Mouse (Mus musculus) monocyte, adult 5-6 weeks (primary cell): ENCODE measurements around the gene Vmn1r38. TPM values are rescaled to one million over a fixed set of nuclear protein-coding genes. Genes with fewer than 3 reads are reported as not detected.
"Not testable (repeated sequence)": the region's sequence is repeated elsewhere in the genome, so short reads cannot be mapped to it uniquely, and the experiment has no call there.

ENCODE experiments used
- ATAC-seq: fragments of 153-309, 156-312 bp; replicated peaks from 2 replicates; pipeline ENCODE4 v1.8.0; 2017; ENCODE audit warnings: mild to moderate bottlenecking; ENCODE audit not compliant: low TSS enrichment, insufficient number of reproducible peaks, severe bottlenecking, poor library complexity, low FRiP score
- total RNA-seq: library from RNA; stranded (forward); fragments of 200-1000, 200-491, 200-594 nt; gene quantifications from 3 replicates; pipeline ENCODE4 v1.2.3, GENCODE M21; 2017

Gene Vmn1r38
- total RNA-seq: not detected in 3 replicates

DNA sequence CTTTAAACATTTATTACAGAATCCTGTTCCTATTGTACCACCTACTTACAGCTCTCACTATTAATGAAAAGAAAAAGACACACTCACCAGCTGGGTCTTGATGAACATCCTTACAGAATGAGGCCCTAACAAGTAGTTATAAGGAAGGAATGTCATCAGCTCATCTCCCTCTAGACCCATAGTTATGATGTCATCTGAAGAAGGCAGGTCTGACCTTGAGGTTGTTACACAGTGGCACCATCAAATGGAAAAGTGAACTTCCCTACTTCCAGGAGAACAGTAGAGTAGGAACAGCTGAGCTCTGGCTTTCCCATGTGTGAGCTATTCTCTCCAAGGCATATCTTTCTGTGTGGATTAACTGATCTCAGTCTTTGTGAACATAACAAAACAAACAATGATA is at the start of gene Vmn1r38:
Vmn1r38 (minus strand) TSS at position 101 of the 400 bp plus-strand sequence.
- not testable (repeated sequence) for ATAC-seq

DNA sequence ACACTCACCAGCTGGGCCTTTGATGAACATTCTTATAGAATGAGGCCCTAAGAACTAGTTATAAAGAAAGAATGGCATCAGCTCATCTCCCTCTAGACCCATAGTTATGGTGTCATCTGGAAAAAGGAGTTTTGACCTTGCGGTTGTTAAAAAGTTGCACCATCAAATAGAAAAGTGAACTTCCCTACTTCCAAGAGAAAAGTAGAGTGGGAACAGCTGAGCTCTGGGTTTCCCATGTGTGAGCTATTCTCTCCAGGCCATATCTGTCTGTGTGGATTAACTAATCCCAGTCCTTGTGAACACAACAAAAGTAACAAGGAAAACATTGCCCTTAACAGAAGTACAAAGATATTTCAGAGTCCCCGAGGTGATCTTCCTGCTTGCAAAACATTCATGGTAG is 28.1 kb upstream of the Vmn1r38 start, which contains the start of gene Vmn1r39:
Vmn1r39 (minus strand) TSS at position 101 of the 400 bp plus-strand sequence.
- ATAC-seq: no peak

DNA sequence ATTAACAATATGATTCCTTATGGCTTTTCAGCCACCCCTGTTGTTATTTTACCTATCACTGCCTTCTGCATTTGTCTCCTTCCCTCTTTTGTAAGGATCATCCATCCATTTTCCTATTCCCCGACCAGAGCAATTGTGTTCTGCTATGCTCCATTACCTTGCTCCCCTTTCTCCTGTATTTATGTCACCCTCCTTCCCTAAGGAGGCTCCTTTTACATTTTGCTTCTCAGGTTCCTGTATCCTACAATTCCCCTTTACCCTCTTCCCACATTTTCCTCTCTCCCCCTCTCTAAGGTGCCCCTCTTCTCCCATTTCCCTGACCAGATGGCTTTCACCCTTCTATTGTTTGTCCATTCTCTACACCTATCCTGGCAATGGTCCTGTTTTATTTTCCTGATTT is 23.9 kb upstream of the Vmn1r38 start:
- ATAC-seq: no peak

DNA sequence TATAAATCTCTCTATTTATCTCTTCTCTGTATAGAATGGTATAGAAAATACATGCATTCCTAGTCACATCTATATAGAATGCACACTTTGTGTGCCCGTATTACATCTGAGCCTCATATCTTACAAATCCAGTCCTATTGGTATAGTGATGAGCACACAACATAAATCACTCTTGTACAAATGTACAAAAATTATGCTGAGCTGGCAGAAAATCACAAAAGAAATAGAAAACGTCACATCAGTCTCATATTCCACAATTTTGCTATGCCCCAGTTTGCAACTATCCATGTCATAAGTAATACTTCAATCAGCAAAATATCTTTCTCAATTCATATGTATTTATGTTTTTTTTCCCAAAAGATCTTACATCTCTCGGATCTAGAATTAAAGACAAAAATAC is 23.3 kb upstream of the Vmn1r38 start:
- ATAC-seq: no peak

DNA sequence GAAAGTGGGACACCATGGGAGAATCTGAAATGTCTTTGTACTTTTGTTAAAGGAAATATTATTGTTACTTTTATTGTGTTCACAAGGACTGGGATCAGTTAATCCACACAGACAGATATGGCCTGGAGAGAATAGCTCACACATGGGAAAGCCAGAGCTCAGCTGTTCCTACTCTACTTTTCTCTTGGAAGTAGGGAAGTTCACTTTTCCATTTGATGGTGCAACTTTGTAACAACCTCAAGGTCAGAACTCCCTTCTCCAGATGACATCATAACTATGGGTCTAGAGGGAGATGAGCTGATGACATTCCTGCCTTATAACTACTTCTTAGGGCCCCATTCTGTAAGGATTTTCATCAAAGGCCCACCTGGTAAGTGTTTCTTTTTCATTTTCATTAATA is 53.3 kb downstream of the Vmn1r38 start, which contains the start of gene Vmn1r37:
Vmn1r37 (plus strand) TSS at position 301 of the 400 bp plus-strand sequence.
- not testable (repeated sequence) for ATAC-seq

Other genes starting within 250 kb of the Vmn1r38 start
- gene Mad2l1, start 247.2 kb downstream of the Vmn1r38 start, total RNA-seq: 6.0 to 13.7 TPM (median 11.3 TPM) in 3 replicates
- gene Vmn1r32, start 222.5 kb downstream of the Vmn1r38 start, total RNA-seq: 0.64 TPM in 1 of 3 replicates, not detected in the others
- not detected in 3 replicates for gene Vmn1r33, start 164.3 kb downstream of the Vmn1r38 start, total RNA-seq
- not detected in 3 replicates for gene Vmn1r34, start 138.7 kb downstream of the Vmn1r38 start, total RNA-seq
- gene Vmn1r35, start 96.7 kb downstream of the Vmn1r38 start, total RNA-seq: not detected in 3 replicates
- not detected in 3 replicates for gene Vmn1r36, start 63.5 kb downstream of the Vmn1r38 start, total RNA-seq
- not detected in 3 replicates for gene Vmn1r37, start 53.2 kb downstream of the Vmn1r38 start, total RNA-seq
- not detected in 3 replicates for gene Vmn1r39, start 28.0 kb upstream of the Vmn1r38 start, total RNA-seq
- 10.5 to 20.8 TPM (median 19.7 TPM) in 3 replicates for gene Gng12, start 113.8 kb upstream of the Vmn1r38 start, total RNA-seq